Mouse (Mus musculus) liver, embryonic 12.5 days (tissue): Measurements from ENCODE around the gene M1ap. TPM values are rescaled to one million over a fixed set of nuclear protein-coding genes. Genes with fewer than 3 reads are reported as not detected.

Experiments
- ATAC-seq: fragments of 200-750 bp; cut with Nextera tagmentation; 2 replicates; pipeline ENCODE4 v1.8.0; 2017; ENCODE audit warnings: moderate number of reproducible peaks, mild to moderate bottlenecking, moderate library complexity
- H3K27ac ChIP-seq: fragments of 300-500 bp; sonication (generic); 2 replicates; pipeline ENCODE4 v1.5.1; 2016; ENCODE audit warnings: mild to moderate bottlenecking
- H3K27me3 ChIP-seq: fragments of 300-500 bp; sonication (generic); replicated peaks from 2 replicates; pipeline ENCODE4 v1.6.1; 2016; ENCODE audit warnings: mild to moderate bottlenecking, moderate library complexity
- H3K36me3 ChIP-seq: fragments of 300-500 bp; sonication (generic); 2 replicates; pipeline ENCODE4 v1.6.1; 2016; ENCODE audit warnings: mild to moderate bottlenecking, moderate library complexity
- H3K4me1 ChIP-seq: fragments of 300-500 bp; sonication (generic); 2 replicates; pipeline ENCODE4 v1.6.1; 2016
- H3K4me2 ChIP-seq: fragments of 300-500 bp; sonication (generic); 2 replicates; pipeline ENCODE4 v1.6.1; 2016; ENCODE audit warnings: mild to moderate bottlenecking, moderate library complexity
- H3K4me3 ChIP-seq: fragments of 300-500 bp; sonication (generic); 2 replicates; pipeline ENCODE4 v1.5.1; 2016; ENCODE audit warnings: mild to moderate bottlenecking, moderate library complexity
- H3K9ac ChIP-seq: fragments of 300-500 bp; sonication (generic); 2 replicates; pipeline ENCODE4 v1.6.1; 2016; ENCODE audit warnings: mild to moderate bottlenecking, moderate library complexity
- H3K9me3 ChIP-seq: fragments of 300-500 bp; sonication (generic); replicated peaks from 2 replicates; pipeline ENCODE4 v1.6.1; 2016; ENCODE audit warnings: mild to moderate bottlenecking, moderate library complexity
- WGBS: fragments of 180-500 bp; shearing (Covaris S2); methylation state at CpG from one replicate; pipeline ENCODE4 v1.1.7; 2016; ENCODE audit not compliant: insufficient replicate concordance; 5-methylcytosine and 5-hydroxymethylcytosine counted together
- polyA plus RNA-seq: library from polyadenylated mRNA; unstranded; fragments of >200 nt; fragmentation: Nextera tagmentation; extraction: Ambion mirVana; gene quantifications from 2 replicates; pipeline ENCODE4 v1.2.1, GENCODE M21; 2016

The M1ap gene
- polyA plus RNA-seq, 1 experiment from 2014 or later = 8.8 TPM

DNA sequence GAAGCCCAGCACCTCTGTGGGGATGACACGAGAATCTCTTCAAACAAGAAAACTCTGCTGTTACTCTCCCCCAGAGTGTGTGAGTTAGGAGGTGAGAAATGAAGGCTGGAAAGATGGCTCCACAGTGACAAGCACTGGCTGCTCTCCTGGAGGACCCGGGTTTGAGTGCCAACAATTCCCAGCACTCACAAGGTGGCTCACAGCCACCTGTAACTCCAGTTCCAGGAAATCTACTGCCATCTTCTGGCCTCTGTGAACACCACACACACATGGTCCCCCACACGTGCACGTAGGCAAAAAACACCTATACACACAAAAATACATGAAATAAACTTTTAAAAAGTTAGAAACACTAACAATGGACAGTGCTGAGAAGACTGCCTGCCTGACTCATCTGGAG lies 51.6 kb downstream of the M1ap start:
- peaks cover 31% of the 10 kb centered on the region for H3K4me1 ChIP-seq
- no peak for ATAC-seq
- no peaks in the 10 kb centered on the region for H3K36me3 ChIP-seq
- H3K27me3 ChIP-seq = peaks cover 4% of the 10 kb centered on the region
- no peak overlapping the region for H3K4me3 ChIP-seq
- H3K4me2 ChIP-seq = peak overlapping the region; percentile 59; the same call in 1 of the 2 replicates
- H3K9ac ChIP-seq = no peak overlapping the region
- no peaks in the 10 kb centered on the region for H3K9me3 ChIP-seq
- peak overlapping the region; percentile 94 for H3K27ac ChIP-seq
- WGBS = 57% methylated on average over 4 of the region's 4 CpGs

DNA sequence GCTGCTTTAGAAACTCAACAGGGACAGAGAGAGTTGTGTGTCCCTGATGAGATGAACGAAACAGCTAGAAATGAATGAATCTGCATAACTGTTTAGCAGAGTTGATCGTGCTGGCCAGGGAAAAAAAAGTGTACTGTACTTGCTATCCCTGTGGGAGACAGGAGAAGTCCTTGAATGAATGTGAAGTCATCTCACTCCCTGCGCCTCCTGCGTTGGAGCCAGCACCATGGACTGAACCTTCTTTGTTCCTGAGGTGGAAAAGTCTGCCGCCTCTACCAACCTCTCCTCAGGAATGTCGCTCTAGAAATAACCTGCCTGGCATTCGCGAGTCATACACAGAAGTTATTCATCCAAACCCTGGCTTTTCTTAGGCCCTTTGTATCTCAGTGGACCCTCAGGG lies 53.3 kb downstream of the M1ap start:
- Histone ChIP-seq H3K27ac (0 out of 2 replicates have a peak overlapping the region, but pooled peaks have one; percentile 10), H3K4me1 (peaks cover 48% of the 10 kb centered on the region), H3K27me3 (peaks cover 4% of the 10 kb centered on the region; the same call in 1 of the 2 replicates), H3K4me2 (no peak overlapping the region), H3K36me3 (no peaks in the 10 kb centered on the region), H3K9me3 (no peaks in the 10 kb centered on the region), H3K4me3 (no peak overlapping the region), H3K9ac (no peak overlapping the region)
- no peak for ATAC-seq
- WGBS = 74% methylated on average over 8 of the region's 8 CpGs

DNA sequence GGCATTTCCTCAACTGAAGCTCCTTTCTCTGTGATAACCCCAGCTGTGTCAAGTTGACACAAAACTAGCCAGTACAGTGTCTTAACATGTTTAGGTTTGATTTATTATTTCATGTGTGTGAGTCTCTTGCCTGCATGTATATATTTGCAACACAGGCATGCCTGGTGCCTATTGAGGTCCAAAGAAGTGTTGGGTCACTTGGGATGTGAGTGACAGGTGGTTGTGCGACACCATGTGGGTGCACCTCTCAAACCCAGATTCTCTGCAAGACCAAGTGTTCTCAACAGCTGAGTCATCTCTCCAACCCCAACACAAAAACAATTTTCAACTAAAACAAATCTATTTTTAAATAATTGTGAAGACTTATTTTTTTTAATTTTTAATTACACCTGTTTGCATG lies 56.4 kb downstream of the M1ap start:
- no peak for ATAC-seq
- 88% methylated on average over 1 of the region's 1 CpGs for WGBS
- no peak overlapping the region for H3K27ac ChIP-seq

DNA sequence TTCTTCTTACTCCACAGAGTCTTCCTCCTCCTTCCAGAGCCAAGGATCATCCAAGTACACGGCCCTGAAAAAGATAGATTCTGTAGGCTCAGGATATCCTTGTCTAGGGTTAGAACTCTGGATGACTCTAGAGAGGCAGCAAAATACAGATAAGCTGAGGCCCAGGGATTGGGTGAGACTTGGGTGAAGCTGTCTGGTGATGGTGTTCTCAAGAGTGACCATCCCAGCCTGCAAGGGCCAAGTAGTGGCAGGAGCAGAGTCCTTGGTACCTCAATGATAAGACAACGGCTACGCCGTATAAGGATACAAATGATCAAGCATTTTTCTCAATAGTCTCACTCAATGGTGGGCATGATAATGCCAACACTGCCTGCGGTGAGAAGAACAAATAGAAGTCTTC lies 57.1 kb downstream of the M1ap start:
- no peak overlapping the region for H3K4me3 ChIP-seq
- H3K4me1 ChIP-seq = peaks cover 27% of the 10 kb centered on the region
- peak overlapping the region; percentile 74 for H3K27ac ChIP-seq
- no peaks in the 10 kb centered on the region for H3K9me3 ChIP-seq
- H3K27me3 ChIP-seq = no peaks in the 10 kb centered on the region; the same call in 1 of the 2 replicates
- peak overlapping the region; percentile 36; the same call in 1 of the 2 replicates for H3K9ac ChIP-seq
- H3K36me3 ChIP-seq = no peaks in the 10 kb centered on the region
- ATAC-seq = peak; percentile 77
- 60% methylated on average over 5 of the region's 5 CpGs for WGBS
- peak overlapping the region; percentile 21 for H3K4me2 ChIP-seq

More for the DNA sequence above, 56.4 kb downstream of the M1ap start:
- H3K4me3 ChIP-seq = no peak overlapping the region
- peaks cover 33% of the 10 kb centered on the region for H3K4me1 ChIP-seq
- H3K9me3 ChIP-seq = no peaks in the 10 kb centered on the region
- H3K4me2 ChIP-seq = no peak overlapping the region
- H3K27me3 ChIP-seq = no peaks in the 10 kb centered on the region; the same call in 1 of the 2 replicates
- no peaks in the 10 kb centered on the region for H3K36me3 ChIP-seq
- H3K9ac ChIP-seq = no peak overlapping the region

DNA sequence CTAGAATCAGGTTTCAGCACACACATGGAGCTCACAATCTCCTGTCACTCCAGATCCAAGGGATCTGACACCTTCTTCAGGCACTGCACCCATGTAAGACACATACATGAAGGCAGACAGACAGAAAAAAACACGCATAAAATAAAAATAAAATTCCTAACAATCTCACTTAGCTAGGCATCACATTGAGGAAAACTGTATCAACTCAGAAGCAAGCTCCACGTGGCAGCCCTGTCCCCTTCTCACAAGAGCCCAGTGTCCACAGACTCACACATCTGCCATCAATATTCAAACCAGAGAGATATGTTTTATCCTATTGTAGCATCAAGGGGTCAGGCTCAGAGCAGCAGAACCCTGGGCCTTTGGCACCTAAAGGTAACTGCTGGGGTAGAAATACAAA lies 57.6 kb downstream of the M1ap start:
- H3K4me1 ChIP-seq = peaks cover 24% of the 10 kb centered on the region
- H3K4me3 ChIP-seq = no peak overlapping the region
- H3K27me3 ChIP-seq = no peaks in the 10 kb centered on the region; the same call in 1 of the 2 replicates
- H3K9ac ChIP-seq = 0 out of 2 replicates have a peak overlapping the region, but pooled peaks have one; percentile 17
- H3K27ac ChIP-seq = peak overlapping the region; percentile 74
- H3K9me3 ChIP-seq = no peaks in the 10 kb centered on the region
- H3K36me3 ChIP-seq = no peaks in the 10 kb centered on the region
- ATAC-seq = no peak
- peak overlapping the region; percentile 16; the same call in 1 of the 2 replicates for H3K4me2 ChIP-seq
- 55% methylated on average over 2 of the region's 2 CpGs for WGBS

DNA sequence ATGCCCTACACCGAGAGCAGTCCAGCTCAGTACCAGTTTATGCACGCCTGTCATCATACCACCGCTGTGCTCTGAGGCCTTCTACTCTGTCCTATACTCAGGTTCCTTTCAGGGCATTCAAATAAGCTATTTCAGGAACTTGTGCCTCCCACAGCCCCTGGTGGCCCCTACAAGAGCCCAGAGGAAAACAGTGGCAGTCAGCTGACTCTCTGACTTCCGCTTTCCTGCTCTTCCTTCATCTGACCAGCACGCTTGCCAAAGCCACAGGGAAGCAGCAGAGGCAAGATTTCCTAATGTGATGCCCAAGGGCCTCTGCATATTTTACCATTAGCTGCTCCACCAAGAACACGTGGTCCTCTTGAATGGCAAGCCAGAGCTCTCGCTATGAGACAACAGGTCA lies 58.2 kb downstream of the M1ap start:
- 0 out of 2 replicates have a peak, but pooled peaks have one; percentile 24 for ATAC-seq
- 26% methylated on average over 7 of the region's 7 CpGs for WGBS
- Histone ChIP-seq H3K36me3 (no peaks in the 10 kb centered on the region), H3K27me3 (no peaks in the 10 kb centered on the region), H3K4me1 (peaks cover 27% of the 10 kb centered on the region), H3K9ac (peak overlapping the region; percentile 17; the same call in 1 of the 2 replicates), H3K4me3 (no peak overlapping the region), H3K27ac (peak overlapping the region; percentile 74), H3K4me2 (no peak overlapping the region), H3K9me3 (no peaks in the 10 kb centered on the region)

DNA sequence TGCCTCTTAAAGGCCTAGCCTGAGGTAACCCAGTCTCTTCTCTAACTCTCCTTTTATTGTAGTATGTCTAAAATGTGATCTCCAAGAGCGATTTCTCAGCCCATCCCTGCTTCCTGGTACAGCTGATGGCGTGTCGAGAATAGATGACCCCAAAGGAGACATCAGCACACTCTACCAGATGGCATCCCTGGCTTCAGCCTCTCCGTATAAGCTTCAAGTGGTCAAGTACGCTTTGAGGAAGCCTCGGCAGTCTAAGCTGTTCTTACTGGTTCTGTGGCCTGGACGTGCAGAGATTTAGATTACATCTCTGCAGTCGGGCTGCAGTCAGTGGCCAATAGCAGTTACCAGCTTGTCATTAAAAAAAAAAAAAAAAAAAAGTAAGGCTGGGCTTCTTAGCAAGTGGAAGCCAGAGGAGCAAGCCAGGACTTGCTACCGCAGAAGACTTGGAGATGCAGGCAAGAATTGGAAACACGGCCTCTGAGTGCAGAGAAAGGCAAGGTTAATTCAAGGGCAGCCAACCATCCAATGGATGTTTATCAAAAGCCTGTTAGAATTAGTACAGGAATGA lies 58.8 kb downstream of the M1ap start:
- no peak overlapping the region for H3K9ac ChIP-seq
- no peak overlapping the region for H3K4me2 ChIP-seq
- peaks cover 34% of the 10 kb centered on the region for H3K4me1 ChIP-seq
- no peaks in the 10 kb centered on the region for H3K36me3 ChIP-seq
- no peak overlapping the region for H3K4me3 ChIP-seq
- no peaks in the 10 kb centered on the region for H3K9me3 ChIP-seq
- H3K27ac ChIP-seq = peak overlapping the region; percentile 74; the same call in 1 of the 2 replicates
- 70% methylated on average over 10 of the region's 10 CpGs for WGBS
- no peak for ATAC-seq
- no peaks in the 10 kb centered on the region for H3K27me3 ChIP-seq

DNA sequence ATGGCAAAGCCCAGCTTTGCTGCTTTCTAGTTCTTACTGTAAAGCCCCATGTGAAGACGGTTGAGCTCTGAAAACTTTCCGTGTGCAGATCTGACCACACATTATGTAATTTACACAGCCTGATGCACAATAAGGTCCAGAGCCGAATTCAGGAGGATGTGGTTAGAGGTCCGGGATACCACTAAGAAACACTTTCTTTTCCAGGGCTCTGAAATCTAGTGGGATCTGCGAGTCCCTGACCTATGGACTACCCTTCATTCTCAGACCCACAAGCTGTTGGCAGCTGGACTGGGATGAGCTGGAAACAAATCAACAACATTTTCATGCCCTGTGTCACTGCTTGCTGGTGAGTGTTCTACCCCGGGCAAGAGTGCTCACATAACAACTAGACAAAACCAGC lies 59.4 kb downstream of the M1ap start:
- Histone ChIP-seq H3K4me1 (peaks cover 40% of the 10 kb centered on the region), H3K4me3 (no peak overlapping the region), H3K9ac (no peak overlapping the region), H3K36me3 (no peaks in the 10 kb centered on the region), H3K27me3 (no peaks in the 10 kb centered on the region), H3K9me3 (no peaks in the 10 kb centered on the region), H3K4me2 (no peak overlapping the region), H3K27ac (0 out of 2 replicates have a peak overlapping the region, but pooled peaks have one; percentile 32)
- WGBS = 62% methylated on average over 6 of the region's 6 CpGs
- ATAC-seq = no peak

DNA sequence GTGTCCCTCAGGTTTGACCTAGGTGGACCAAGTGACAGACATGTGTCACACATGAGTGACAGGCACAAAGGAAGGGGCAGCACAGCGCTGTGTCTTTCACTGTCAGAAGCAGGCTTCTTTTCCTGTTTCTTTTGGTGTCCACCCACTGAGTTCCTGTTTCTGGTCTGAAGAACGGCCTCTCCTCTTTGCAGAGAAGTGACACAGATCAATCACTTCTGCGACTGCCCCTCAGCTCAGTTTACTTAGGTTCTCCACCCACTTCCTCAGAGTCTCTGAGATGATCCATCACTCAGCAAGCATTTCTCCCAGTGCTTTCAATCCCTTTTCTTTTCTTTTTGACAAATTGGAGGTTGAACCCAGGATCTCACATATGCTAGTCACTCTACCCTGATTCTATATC lies 62.0 kb downstream of the M1ap start:
- no peaks in the 10 kb centered on the region for H3K27me3 ChIP-seq
- peak overlapping the region; percentile 30; the same call in 1 of the 2 replicates for H3K27ac ChIP-seq
- no peaks in the 10 kb centered on the region for H3K36me3 ChIP-seq
- 19% methylated on average over 3 of the region's 3 CpGs for WGBS
- no peak for ATAC-seq
- H3K4me2 ChIP-seq = no peak overlapping the region
- no peak overlapping the region for H3K4me3 ChIP-seq
- no peak overlapping the region for H3K9ac ChIP-seq
- H3K9me3 ChIP-seq = no peaks in the 10 kb centered on the region
- H3K4me1 ChIP-seq = peaks cover 58% of the 10 kb centered on the region

DNA sequence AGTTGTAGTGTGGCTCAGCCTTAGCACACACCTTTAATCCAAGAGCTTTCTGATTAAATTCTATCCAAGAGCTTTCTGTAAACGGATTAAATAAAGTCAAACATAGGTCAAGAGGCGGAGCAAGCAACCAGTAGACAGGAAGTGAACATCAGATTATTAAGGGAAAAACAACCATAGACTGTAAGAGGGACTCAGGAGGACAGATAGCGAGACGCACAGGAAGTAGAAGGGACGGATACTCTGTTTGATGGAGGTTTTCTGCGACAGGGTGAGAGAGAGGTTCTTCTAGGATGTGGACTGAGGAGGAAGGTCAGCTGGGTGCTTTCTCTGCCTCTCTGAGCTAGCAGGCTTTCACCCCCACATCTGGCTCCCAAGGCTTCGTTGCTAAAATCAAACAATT lies 63.3 kb downstream of the M1ap start:
- no peak for ATAC-seq
- Histone ChIP-seq H3K27me3 (no peaks in the 10 kb centered on the region), H3K27ac (peak overlapping the region; percentile 77)

DNA sequence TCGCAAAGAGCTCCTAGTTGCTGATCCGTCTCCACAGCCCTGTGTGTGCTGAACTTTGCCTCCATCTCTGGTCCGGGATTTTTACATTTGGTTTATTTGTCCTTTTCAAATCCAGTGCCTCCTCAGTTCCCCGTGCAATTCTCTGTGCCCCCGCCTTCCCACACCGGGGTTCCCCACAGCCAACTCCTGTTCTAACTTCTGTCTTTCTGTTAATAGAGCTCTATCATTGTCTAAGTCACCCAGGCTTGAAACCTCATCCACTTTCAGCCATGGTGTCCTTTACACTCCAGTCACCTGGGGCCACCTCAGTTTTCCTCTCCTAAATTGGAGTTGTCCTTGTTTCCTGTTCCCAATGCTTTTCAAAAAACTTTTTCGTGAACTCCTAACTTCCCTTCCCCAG lies 64.6 kb downstream of the M1ap start:
- Histone ChIP-seq H3K9me3 (no peaks in the 10 kb centered on the region), H3K36me3 (no peaks in the 10 kb centered on the region), H3K4me3 (no peak overlapping the region), H3K4me2 (peak overlapping the region; percentile 52; the same call in 1 of the 2 replicates), H3K27ac (peak overlapping the region; percentile 99), H3K4me1 (peaks cover 66% of the 10 kb centered on the region), H3K27me3 (no peaks in the 10 kb centered on the region), H3K9ac (peak overlapping the region; percentile 23)
- WGBS = 71% methylated on average over 7 of the region's 7 CpGs
- no peak for ATAC-seq

More for the DNA sequence above, 63.3 kb downstream of the M1ap start:
- peak overlapping the region; percentile 56 for H3K9ac ChIP-seq
- peak overlapping the region; percentile 28 for H3K4me3 ChIP-seq
- H3K36me3 ChIP-seq = no peaks in the 10 kb centered on the region
- peaks cover 56% of the 10 kb centered on the region for H3K4me1 ChIP-seq
- peak overlapping the region; percentile 52 for H3K4me2 ChIP-seq
- WGBS = 16% methylated on average over 7 of the region's 7 CpGs
- no peaks in the 10 kb centered on the region for H3K9me3 ChIP-seq

DNA sequence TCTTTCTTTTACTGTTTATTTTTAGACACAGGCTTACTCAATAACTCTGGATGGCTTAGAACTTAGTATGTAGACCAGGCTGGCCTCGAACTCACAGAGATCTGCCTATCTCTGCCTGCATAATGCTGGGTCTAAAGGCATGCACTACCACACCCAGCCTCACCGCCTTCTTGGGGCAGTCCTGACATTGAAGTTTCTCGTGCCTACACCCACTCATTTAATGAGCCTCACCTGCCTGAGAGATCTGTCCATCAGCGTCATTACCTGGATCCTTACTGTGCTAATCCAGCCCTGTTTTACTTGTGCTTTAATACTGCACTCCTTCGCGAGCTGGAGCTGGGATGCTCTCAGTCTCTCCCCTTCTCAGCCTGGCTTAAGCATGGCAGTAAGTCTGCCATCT lies 65.1 kb downstream of the M1ap start:
- peak overlapping the region; percentile 39; the same call in 1 of the 2 replicates for H3K9ac ChIP-seq
- no peak for ATAC-seq
- peaks cover 71% of the 10 kb centered on the region for H3K4me1 ChIP-seq
- WGBS = 60% methylated on average over 6 of the region's 6 CpGs
- no peaks in the 10 kb centered on the region for H3K9me3 ChIP-seq
- H3K27me3 ChIP-seq = no peaks in the 10 kb centered on the region
- H3K27ac ChIP-seq = peak overlapping the region; percentile 99
- H3K4me2 ChIP-seq = no peak overlapping the region
- H3K4me3 ChIP-seq = no peak overlapping the region
- H3K36me3 ChIP-seq = no peaks in the 10 kb centered on the region
